Mouse (Mus musculus) cerebellum, postnatal 25 days (tissue): ENCODE measurements around the gene Rab5c.
A peak's percentile ranks its signal among the peaks of the same experiment; 100 is the strongest.

Experiments
- DNase-seq, 2 experiments: peaks; one replicate each; pipeline ENCODE4 v3.0.0; 2021; ENCODE audit warnings: mixed read lengths in 2 of 2

The Rab5c gene

GRCm38 (mm10) chr11:100719312-100719711 is 18.7 kb downstream of the Rab5c start:
- no peak for DNase-seq

- no peak for DNase-seq
Observed at GRCm38 (mm10) chr11:100718866-100719265, 19.1 kb downstream of the Rab5c start.

- DNase-seq = no peak
Observed at GRCm38 (mm10) chr11:100718462-100718861, 19.6 kb downstream of the Rab5c start.

GRCm38 (mm10) chr11:100716649-100717048 is 21.4 kb downstream of the Rab5c start:
- no peak for DNase-seq

GRCm38 (mm10) chr11:100714948-100715347 is 23.1 kb downstream of the Rab5c start:
- DNase-seq = no peak

- DNase-seq = peak; percentile 83 to 92
Observed at GRCm38 (mm10) chr11:100714534-100714915, 23.5 kb downstream of the Rab5c start.

GRCm38 (mm10) chr11:100713735-100714533 is 24.1 kb downstream of the Rab5c start, which contains the start of gene Hspb9:
Gene Hspb9, plus strand, starts transcription at chr11:100713850.
- DNase-seq = peak; percentile 27 to 53

- DNase-seq = no peak
Observed at GRCm38 (mm10) chr11:100713174-100713573, 24.8 kb downstream of the Rab5c start.

GRCm38 (mm10) chr11:100711783-100712615 is 26.0 kb downstream of the Rab5c start, which contains the start of gene Kat2a:
Gene Kat2a, minus strand, starts transcription at chr11:100712465.
- peak; percentile 87 to 94 for DNase-seq

- DNase-seq = no peak
Observed at GRCm38 (mm10) chr11:100710977-100711376, 27.0 kb downstream of the Rab5c start.

GRCm38 (mm10) chr11:100710528-100710927 is 27.5 kb downstream of the Rab5c start:
- DNase-seq = no peak

GRCm38 (mm10) chr11:100709201-100709810 is 28.7 kb downstream of the Rab5c start:
- DNase-seq = no peak

- no peak for DNase-seq
Observed at GRCm38 (mm10) chr11:100705095-100705747, 32.8 kb downstream of the Rab5c start.

- DNase-seq = no peak
Observed at GRCm38 (mm10) chr11:100703851-100704531, 34.0 kb downstream of the Rab5c start, which contains the start of gene Dhx58. Gene Dhx58, minus strand, starts transcription at chr11:100704271.

GRCm38 (mm10) chr11:100703366-100703765 is 34.6 kb downstream of the Rab5c start:
- DNase-seq = no peak

- DNase-seq = no peak
Observed at GRCm38 (mm10) chr11:100702906-100703305, 35.1 kb downstream of the Rab5c start.

GRCm38 (mm10) chr11:100702081-100702851 is 35.7 kb downstream of the Rab5c start:
- peak; percentile 56 to 77 for DNase-seq

GRCm38 (mm10) chr11:100701301-100701700 is 36.7 kb downstream of the Rab5c start:
- peak in 1 of 2 experiments; percentile 42 for DNase-seq

GRCm38 (mm10) chr11:100700710-100701109 is 37.3 kb downstream of the Rab5c start:
- no peak for DNase-seq

GRCm38 (mm10) chr11:100697921-100698320 is 40.1 kb downstream of the Rab5c start:
- DNase-seq = no peak

- peak; percentile 85 to 88 for DNase-seq
Observed at GRCm38 (mm10) chr11:100694926-100695325, 43.1 kb downstream of the Rab5c start.
